Mouse (Mus musculus) kidney, embryonic 16.5 days (tissue): ENCODE results near the gene Pank1. TPM values are rescaled to one million over a fixed set of nuclear protein-coding genes. Genes with fewer than 3 reads are reported as not detected.

Experiments used
- ATAC-seq: fragments of 200-750 bp; cut with Nextera tagmentation; 2 replicates; pipeline ENCODE4 v1.8.0; 2017; ENCODE audit warnings: moderate TSS enrichment; ENCODE audit not compliant: low FRiP score, low TSS enrichment
- H3K27ac ChIP-seq: fragments of 300-500 bp; sonication (generic); 2 replicates; pipeline ENCODE4 v1.5.1; 2014; ENCODE audit warnings: low read length
- H3K27me3 ChIP-seq: fragments of 300-500 bp; sonication (generic); 2 replicates; pipeline ENCODE4 v1.6.1; 2014; ENCODE audit warnings: low read length, control low read depth, mixed read lengths; ENCODE audit not compliant: insufficient read depth
- H3K36me3 ChIP-seq: fragments of 300-500 bp; sonication (generic); 2 replicates; pipeline ENCODE4 v1.6.1; 2014; ENCODE audit warnings: low read length, control low read depth, mixed read lengths; ENCODE audit not compliant: insufficient read depth
- H3K4me1 ChIP-seq: fragments of 300-500 bp; sonication (generic); 2 replicates; pipeline ENCODE4 v1.6.1; 2014; ENCODE audit warnings: low read length, control low read depth, mixed read lengths; ENCODE audit not compliant: insufficient read depth
- H3K4me2 ChIP-seq: fragments of 300-500 bp; sonication (generic); replicated peaks from 2 replicates; pipeline ENCODE4 v1.6.1; 2014; ENCODE audit warnings: low read depth, low read length
- H3K4me3 ChIP-seq: fragments of 300-500 bp; sonication (generic); 2 replicates; pipeline ENCODE4 v1.5.1; 2014; ENCODE audit warnings: mild to moderate bottlenecking, low read length
- H3K9ac ChIP-seq: fragments of 300-500 bp; sonication (generic); replicated peaks from 2 replicates; pipeline ENCODE4 v1.6.1; 2014; ENCODE audit warnings: low read length
- H3K9me3 ChIP-seq: fragments of 300-500 bp; sonication (generic); 2 replicates; pipeline ENCODE4 v1.6.1; 2016; ENCODE audit warnings: low read length, control low read depth
- WGBS: fragments of 180-500 bp; shearing (Covaris S2); extraction: QIAGEN DNeasy Blood & Tissue Kit; methylation state at CpG from one replicate; pipeline ENCODE4 v1.1.7; 2014; 5-methylcytosine and 5-hydroxymethylcytosine counted together
- polyA plus RNA-seq: library from polyadenylated mRNA; unstranded; fragments of >200 nt; fragmentation: Nextera tagmentation; extraction: Ambion mirVana; gene quantifications from 2 replicates; pipeline ENCODE4 v1.2.1, GENCODE M21; 2015

The Pank1 gene
- polyA plus RNA-seq, 1 experiment from 2014 or later = 7.4 TPM

- no peaks in the 10 kb centered on the region for H3K36me3 ChIP-seq
- no peak overlapping the region for H3K4me3 ChIP-seq
- ATAC-seq = no peak
- WGBS = 89% methylated on average over 4 of the region's 4 CpGs
- H3K27ac ChIP-seq = no peak overlapping the region
- H3K4me1 ChIP-seq = no peaks in the 10 kb centered on the region
- no peak overlapping the region for H3K9ac ChIP-seq
- no peaks in the 10 kb centered on the region for H3K27me3 ChIP-seq
- no peaks in the 10 kb centered on the region for H3K9me3 ChIP-seq
- no peak overlapping the region for H3K4me2 ChIP-seq
Observed at GRCm38 (mm10) chr19:34812711-34813110, 66.5 kb downstream of the Pank1 start.

- Histone ChIP-seq H3K36me3 (no peaks in the 10 kb centered on the region), H3K4me3 (no peak overlapping the region), H3K4me2 (no peak overlapping the region), H3K4me1 (no peaks in the 10 kb centered on the region), H3K9ac (no peak overlapping the region), H3K27me3 (no peaks in the 10 kb centered on the region), H3K27ac (no peak overlapping the region), H3K9me3 (no peaks in the 10 kb centered on the region)
- ATAC-seq = no peak
- WGBS = 88% methylated on average over 5 of the region's 5 CpGs
Observed at GRCm38 (mm10) chr19:34807173-34807572, 72.1 kb downstream of the Pank1 start.

DNA sequence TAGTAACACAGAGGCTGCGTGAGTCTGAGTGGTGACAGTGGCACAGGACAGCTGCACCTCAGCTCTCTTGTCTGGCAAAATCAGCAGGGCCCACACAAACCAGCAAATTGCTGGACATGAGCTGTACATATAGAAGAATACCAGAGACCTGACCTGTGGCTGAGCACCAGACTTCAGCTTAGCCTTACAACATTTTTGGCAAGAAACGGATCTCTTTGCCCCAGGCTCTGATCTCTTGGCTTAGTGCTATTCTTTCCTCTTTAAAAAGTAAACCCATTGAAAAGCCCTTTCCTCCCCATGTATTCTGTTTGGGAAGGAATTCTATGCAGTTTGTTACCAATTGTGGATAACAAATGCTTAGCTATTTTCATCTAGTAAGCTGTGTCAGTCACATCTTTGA lies 74.2 kb downstream of the Pank1 start:
- Histone ChIP-seq H3K9me3 (no peaks in the 10 kb centered on the region), H3K4me2 (no peak overlapping the region), H3K36me3 (no peaks in the 10 kb centered on the region), H3K9ac (no peak overlapping the region), H3K4me1 (no peaks in the 10 kb centered on the region), H3K4me3 (no peak overlapping the region), H3K27me3 (no peaks in the 10 kb centered on the region), H3K27ac (no peak overlapping the region)
- no peak for ATAC-seq
- 81% methylated on average over 2 of the region's 2 CpGs for WGBS

DNA sequence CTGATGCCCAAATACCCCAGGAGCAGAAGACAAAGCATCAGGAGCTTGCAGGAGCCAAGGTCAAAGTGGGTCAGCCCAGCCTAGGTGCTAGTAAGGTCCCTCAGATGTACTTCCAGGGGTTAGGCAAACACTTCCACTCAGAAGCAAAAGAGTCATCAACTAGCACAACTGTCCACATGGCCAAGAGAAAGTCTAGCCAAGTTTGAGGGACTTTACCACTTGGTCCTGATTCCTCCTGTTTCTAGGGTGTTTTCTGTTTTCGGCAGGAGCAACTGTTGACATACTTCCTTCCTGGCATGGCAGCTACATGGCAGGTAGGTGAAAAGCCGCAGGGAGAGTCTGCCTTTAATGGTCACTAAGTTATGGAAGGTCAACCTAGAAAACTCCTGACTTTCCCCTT lies 74.7 kb downstream of the Pank1 start:
- H3K9ac ChIP-seq = no peak overlapping the region
- WGBS = 88% methylated on average over 2 of the region's 2 CpGs
- H3K27ac ChIP-seq = no peak overlapping the region
- H3K9me3 ChIP-seq = no peaks in the 10 kb centered on the region
- H3K4me1 ChIP-seq = no peaks in the 10 kb centered on the region
- H3K4me2 ChIP-seq = no peak overlapping the region
- no peak for ATAC-seq
- no peaks in the 10 kb centered on the region for H3K36me3 ChIP-seq
- H3K27me3 ChIP-seq = no peaks in the 10 kb centered on the region
- no peak overlapping the region for H3K4me3 ChIP-seq

DNA sequence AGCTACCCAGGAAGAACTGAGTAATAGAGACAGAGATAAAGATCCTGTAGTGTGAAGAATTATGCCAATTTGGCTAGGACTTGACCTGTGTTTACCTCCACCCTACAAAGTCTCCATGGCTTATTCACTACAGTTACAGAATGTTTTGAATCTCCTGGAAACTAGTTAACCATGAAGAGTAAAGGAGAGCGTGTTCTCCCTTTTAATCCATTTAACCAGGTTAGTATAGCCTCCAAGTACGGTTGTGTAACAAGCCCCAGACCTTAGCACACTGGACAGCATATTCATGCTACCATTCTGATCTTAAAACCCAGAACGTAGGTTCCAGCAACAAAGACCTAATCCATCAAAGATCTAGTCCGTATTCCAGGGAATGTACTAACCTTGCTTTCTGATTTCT lies 75.9 kb downstream of the Pank1 start:
- WGBS = 91% methylated on average over 4 of the region's 4 CpGs
- H3K4me2 ChIP-seq = no peak overlapping the region
- H3K27ac ChIP-seq = no peak overlapping the region
- no peaks in the 10 kb centered on the region for H3K4me1 ChIP-seq
- no peak overlapping the region for H3K9ac ChIP-seq
- H3K9me3 ChIP-seq = no peaks in the 10 kb centered on the region
- ATAC-seq = no peak
- no peaks in the 10 kb centered on the region for H3K27me3 ChIP-seq
- H3K4me3 ChIP-seq = no peak overlapping the region
- H3K36me3 ChIP-seq = no peaks in the 10 kb centered on the region

GRCm38 (mm10) chr19:34799644-34800267 lies 79.5 kb downstream of the Pank1 start:
- ATAC-seq = no peak
- no peak overlapping the region for H3K27ac ChIP-seq
- no peak overlapping the region for H3K4me2 ChIP-seq
- no peaks in the 10 kb centered on the region for H3K4me1 ChIP-seq
- 57% methylated on average over 6 of the region's 6 CpGs for WGBS
- H3K9ac ChIP-seq = no peak overlapping the region
- H3K36me3 ChIP-seq = no peaks in the 10 kb centered on the region
- no peak overlapping the region for H3K4me3 ChIP-seq
- H3K9me3 ChIP-seq = no peaks in the 10 kb centered on the region
- no peaks in the 10 kb centered on the region for H3K27me3 ChIP-seq

DNA sequence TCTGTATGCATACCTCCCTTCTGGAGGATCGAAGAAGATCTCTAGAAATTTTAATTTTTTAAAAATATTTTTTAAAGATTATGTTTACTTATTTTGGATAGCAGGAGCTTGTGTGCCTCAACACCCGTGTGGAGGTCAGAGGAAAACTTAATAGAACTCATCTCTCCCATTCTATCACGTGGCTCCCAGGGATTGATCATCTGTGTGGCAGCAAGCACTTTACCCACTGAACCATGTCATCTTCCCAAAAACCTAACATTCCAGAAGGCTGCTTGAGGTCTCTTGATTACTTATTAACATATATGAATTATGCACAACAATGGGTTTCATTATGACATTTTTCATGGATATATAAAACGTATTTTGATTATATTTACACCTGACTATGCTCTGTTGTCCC lies 82.9 kb downstream of the Pank1 start:
- no peaks in the 10 kb centered on the region for H3K36me3 ChIP-seq
- H3K9me3 ChIP-seq = no peaks in the 10 kb centered on the region
- H3K4me2 ChIP-seq = no peak overlapping the region
- 66% methylated on average over 4 of the region's 4 CpGs for WGBS
- no peak overlapping the region for H3K9ac ChIP-seq
- no peak for ATAC-seq
- no peaks in the 10 kb centered on the region for H3K27me3 ChIP-seq
- no peaks in the 10 kb centered on the region for H3K4me1 ChIP-seq
- H3K27ac ChIP-seq = no peak overlapping the region
- H3K4me3 ChIP-seq = no peak overlapping the region

- Histone ChIP-seq H3K9ac (no peak overlapping the region), H3K27me3 (no peaks in the 10 kb centered on the region), H3K4me1 (no peaks in the 10 kb centered on the region), H3K27ac (no peak overlapping the region), H3K4me3 (no peak overlapping the region), H3K4me2 (no peak overlapping the region), H3K9me3 (no peaks in the 10 kb centered on the region), H3K36me3 (no peaks in the 10 kb centered on the region)
- ATAC-seq = no peak
- WGBS = 80% methylated on average over 2 of the region's 2 CpGs
Observed at GRCm38 (mm10) chr19:34782491-34782890, 96.8 kb downstream of the Pank1 start.

GRCm38 (mm10) chr19:34778993-34779392 lies 100.3 kb downstream of the Pank1 start:
- no peak overlapping the region for H3K27ac ChIP-seq
- no peaks in the 10 kb centered on the region for H3K4me1 ChIP-seq
- H3K27me3 ChIP-seq = no peaks in the 10 kb centered on the region
- no peaks in the 10 kb centered on the region for H3K36me3 ChIP-seq
- H3K9ac ChIP-seq = no peak overlapping the region
- no peak for ATAC-seq
- no peak overlapping the region for H3K4me3 ChIP-seq
- no peaks in the 10 kb centered on the region for H3K9me3 ChIP-seq
- no peak overlapping the region for H3K4me2 ChIP-seq
- 90% methylated on average over 1 of the region's 1 CpGs for WGBS

DNA sequence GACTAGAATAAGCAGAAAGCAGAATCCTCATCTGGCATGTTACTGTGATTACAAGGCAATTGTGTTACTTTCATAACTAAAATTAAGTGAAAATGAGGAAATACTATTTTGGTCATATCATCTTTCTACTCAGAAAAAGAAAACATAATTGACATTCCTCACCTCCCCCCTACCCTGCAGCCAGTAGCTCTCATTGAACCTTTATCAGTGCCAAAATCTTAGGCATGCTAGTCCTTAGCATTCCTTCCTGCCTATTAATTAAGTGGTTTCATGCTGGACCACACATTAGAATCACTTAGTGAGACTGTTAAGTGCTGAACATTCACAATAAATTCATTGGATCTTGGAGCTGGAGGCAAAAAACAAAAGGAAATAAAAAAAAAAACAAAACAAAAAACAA lies 101.2 kb downstream of the Pank1 start:
- Histone ChIP-seq H3K9me3 (no peaks in the 10 kb centered on the region), H3K27me3 (no peaks in the 10 kb centered on the region), H3K4me1 (no peaks in the 10 kb centered on the region), H3K4me3 (no peak overlapping the region), H3K4me2 (no peak overlapping the region), H3K27ac (no peak overlapping the region), H3K9ac (no peak overlapping the region), H3K36me3 (no peaks in the 10 kb centered on the region)
- no peak for ATAC-seq
